Mouse (Mus musculus): ENCODE data around the gene Gpsm2. TPM values are rescaled to one million over a fixed set of nuclear protein-coding genes. Genes with fewer than 3 reads are reported as not detected.

Gpsm2 gene
- polyA plus RNA-seq, 1 experiment from 2014 or later = 36.0 TPM

DNA sequence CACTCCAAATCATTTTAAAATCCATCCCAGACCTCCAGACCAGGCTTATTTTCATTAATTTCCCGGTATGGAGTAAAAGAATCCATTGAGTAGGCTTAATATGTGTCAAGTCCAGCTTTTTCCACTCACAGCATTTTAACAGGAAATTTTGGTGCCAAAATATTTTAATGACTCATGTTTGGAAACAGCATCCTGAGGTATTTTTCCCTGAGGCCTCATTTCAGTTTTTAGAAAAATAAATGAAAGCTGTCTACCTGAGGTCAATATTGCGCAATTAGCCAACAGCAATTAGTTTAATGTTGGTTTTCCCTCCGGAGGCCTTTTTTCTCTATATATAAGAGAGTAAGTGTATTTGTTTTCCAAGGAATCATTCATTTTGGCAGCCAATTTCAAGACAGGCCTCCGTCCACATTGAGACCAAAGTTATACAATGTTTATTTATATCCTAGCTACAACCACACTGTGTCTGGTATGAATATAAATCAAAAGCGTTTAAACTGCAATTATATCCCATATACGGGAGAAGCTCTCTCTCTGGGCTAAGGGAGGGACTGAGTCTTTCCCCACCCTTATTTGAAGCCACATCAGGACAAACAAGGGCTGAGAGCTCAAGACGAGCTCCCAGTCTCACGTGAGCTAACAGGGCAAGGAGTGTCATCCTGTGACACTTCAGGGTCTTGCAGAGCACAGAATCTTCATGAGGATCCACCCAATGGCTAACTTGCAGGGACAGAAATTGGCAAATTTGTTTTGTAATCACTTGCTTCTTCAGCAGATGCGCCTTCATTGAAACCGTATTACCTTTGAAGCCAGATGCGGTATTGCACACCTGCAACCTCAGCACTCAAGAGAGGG lies 37.7 kb upstream of the Gpsm2 start:
- CTCF ChIA-PET = interaction anchor here (1.0 to 1.7 kb wide), 5 partner anchors 10 to 59 kb away, joined by 3 to 9 read pairs (median 4); partner anchors contain the start of gene Gpsm2
- ATAC-seq = peak; percentile 46
- H3K27me3 ChIP-seq = no peaks in the 10 kb centered on the region
- in situ Hi-C loops (cut with MboI; ENCODE audit: low pct_unique_long_range_greater_than_20kb) = no loop called here
- POLR2A ChIA-PET = no interaction called here
- no peak for TF ChIP-seq CTCF (IDR thresholded peaks at IDR 0.05)
- peak; percentile 90 for DNase-seq (ENCODE audit: low read depth, low spot score)

DNA sequence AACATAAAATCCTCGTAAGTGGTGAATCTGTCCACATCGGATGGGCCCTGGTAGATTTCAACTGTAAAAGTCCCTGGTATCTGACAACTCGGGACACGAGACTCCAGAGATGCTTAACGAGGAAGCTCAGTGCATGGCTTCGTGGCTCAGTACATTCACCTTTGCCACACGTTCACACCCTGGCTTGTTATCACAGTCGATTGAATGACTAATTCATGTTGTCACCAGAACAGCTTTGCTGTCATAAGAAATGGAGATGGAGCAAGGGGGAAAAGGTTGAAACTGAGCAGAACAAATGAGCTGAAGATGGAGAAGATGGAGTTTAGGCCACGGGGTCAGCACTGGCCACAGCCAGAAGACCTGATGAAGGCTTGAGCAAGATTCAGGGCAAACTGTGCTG lies 35.5 kb upstream of the Gpsm2 start:
- no peak for DNase-seq (ENCODE audit: low read depth, low spot score)
- ChIA-PET CTCF (no interaction called here), POLR2A (no interaction called here)
- ATAC-seq = no peak
- H3K27me3 ChIP-seq = no peaks in the 10 kb centered on the region
- no peak for TF ChIP-seq CTCF (IDR thresholded peaks at IDR 0.05)
- in situ Hi-C loops (cut with MboI; ENCODE audit: low pct_unique_long_range_greater_than_20kb) = no loop called here

DNA sequence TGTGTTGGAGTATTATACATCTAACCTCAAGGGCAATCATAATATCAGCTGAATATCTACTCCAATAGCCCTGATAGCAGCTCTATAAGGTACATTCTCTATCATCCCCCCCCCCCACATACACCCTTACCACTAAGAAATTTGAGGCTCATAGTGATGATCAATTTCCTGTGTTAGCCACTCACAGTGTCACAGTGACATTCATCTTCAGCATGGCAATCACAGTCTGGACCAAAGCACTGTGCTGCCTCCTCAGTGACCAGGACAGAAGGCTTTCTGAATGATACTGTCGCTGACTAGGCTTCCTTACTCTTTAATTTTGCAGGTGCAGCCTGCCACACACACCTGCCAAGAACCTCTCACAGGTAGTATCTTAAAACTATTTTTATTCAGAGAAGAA lies 34.0 kb upstream of the Gpsm2 start:
- ChIA-PET POLR2A (interaction anchor here (0.9 kb wide), 1 partner anchor 34 kb away, joined by 3 read pairs; the partner anchor contains the start of gene Gpsm2), CTCF (interaction anchor here (1.5 kb wide), 1 partner anchor 15 kb away, joined by 4 read pairs; no protein-coding TSS in a partner anchor)
- in situ Hi-C loops (cut with MboI; ENCODE audit: low pct_unique_long_range_greater_than_20kb) = no loop called here
- H3K27me3 ChIP-seq = peaks cover 6% of the 10 kb centered on the region
- TF ChIP-seq CTCF (IDR thresholded peaks at IDR 0.05) = no peak
- DNase-seq (ENCODE audit: low read depth, low spot score) = no peak
- no peak for ATAC-seq

DNA sequence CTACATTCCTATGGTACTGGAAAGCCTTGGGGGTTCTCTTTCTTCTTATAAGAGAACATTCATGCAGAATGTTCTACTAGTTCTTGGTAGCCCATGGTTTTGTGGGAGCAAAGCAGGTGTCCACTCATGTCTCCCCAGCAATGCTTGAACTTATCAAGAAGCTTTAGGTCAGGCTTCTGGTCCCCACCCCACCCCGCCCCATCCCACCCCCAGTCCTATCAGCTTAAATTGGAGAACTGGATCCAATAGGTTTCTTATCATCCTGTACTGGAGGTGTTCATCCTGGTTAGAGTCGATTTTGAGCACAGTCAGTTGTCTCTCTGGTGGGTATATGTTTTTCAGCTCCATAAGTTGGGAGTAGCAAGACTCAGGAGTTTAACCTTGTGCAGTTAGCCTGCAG lies 33.4 kb upstream of the Gpsm2 start:
- in situ Hi-C loops (cut with MboI; ENCODE audit: low pct_unique_long_range_greater_than_20kb) = no loop called here
- TF ChIP-seq CTCF (IDR thresholded peaks at IDR 0.05) = no peak
- no peak for DNase-seq (ENCODE audit: low read depth, low spot score)
- CTCF ChIA-PET = interaction anchor here (1.5 to 2.1 kb wide), 2 partner anchors 7 to 15 kb away, joined by 4 to 6 read pairs; no protein-coding TSS in a partner anchor
- no peak for ATAC-seq
- POLR2A ChIA-PET = interaction anchor here (0.9 kb wide), 1 partner anchor 33 kb away, joined by 3 read pairs; the partner anchor contains the start of gene Gpsm2
- peaks cover 7% of the 10 kb centered on the region for H3K27me3 ChIP-seq

DNA sequence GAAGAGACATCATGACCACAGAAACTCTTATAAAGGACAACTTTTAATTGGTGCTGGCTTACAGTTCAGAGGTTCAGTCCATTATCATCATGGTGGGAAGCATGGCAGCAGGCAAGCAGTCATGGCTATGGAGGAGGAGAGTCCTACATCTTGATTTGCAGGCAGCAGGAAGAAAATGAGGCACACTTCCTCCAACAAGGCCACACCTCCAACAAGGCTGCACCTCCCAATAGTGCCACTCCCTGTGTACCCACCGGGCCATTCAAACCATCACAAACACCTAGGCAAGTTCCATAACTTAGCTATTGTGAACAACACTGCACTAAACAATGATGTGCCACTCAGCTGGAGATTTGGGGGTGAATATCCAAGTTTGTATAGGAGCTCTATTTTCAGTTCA lies 32.4 kb upstream of the Gpsm2 start:
- peaks cover 7% of the 10 kb centered on the region for H3K27me3 ChIP-seq
- no peak for DNase-seq (ENCODE audit: low read depth, low spot score)
- POLR2A ChIA-PET = no interaction called here
- no peak for TF ChIP-seq CTCF (IDR thresholded peaks at IDR 0.05)
- ATAC-seq = no peak
- in situ Hi-C loops (cut with MboI; ENCODE audit: low pct_unique_long_range_greater_than_20kb) = no loop called here
- CTCF ChIA-PET = interaction anchor here (1.2 to 2.1 kb wide), 3 partner anchors 8 to 20 kb away, joined by 3 to 6 read pairs (median 4); no protein-coding TSS in a partner anchor

DNA sequence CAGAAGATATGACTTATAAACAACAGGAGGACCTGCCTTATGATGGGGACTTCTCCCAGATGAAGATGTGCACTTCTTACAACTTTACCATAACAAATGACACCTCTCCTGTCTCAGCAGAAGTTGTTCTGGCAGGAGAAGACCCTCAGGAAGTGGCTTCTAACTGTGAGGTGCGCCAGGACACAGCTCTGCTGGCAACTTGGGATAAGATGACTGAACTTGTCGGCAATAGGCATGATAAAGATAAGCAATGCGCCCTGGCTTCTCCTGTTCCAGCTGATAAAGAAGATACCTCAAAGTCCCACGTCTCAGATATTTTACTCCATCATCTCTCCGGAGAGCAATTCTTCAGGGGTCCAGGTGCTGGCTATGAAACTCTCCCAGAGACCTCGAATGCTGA lies 29.6 kb upstream of the Gpsm2 start:
- DNase-seq (ENCODE audit: low read depth, low spot score) = no peak
- no peak for TF ChIP-seq CTCF (IDR thresholded peaks at IDR 0.05)
- POLR2A ChIA-PET = no interaction called here
- CTCF ChIA-PET = interaction anchor here (1.0 to 1.8 kb wide), 3 partner anchors 11 to 15 kb away, joined by 5 read pairs; no protein-coding TSS in a partner anchor
- no peak for ATAC-seq
- in situ Hi-C loops (cut with MboI; ENCODE audit: low pct_unique_long_range_greater_than_20kb) = no loop called here
- peaks cover 7% of the 10 kb centered on the region for H3K27me3 ChIP-seq

DNA sequence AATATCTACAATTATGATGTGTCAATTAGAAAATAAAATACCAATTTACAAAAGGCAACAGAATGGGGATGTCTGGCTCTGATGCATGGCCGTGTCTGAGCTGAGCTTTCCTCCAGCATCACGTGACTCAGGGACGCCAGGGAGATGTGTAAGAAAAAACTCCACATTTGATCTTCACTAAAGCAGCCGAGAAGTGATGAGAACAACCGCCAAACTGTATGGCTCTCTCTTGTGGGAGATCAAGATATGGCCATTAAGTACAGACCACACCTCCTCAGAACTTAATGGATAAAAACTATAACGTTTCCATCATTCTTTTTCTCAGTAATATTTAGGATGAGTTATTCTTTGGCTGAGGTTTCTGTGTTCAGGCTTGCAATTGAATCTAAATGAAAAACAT lies 29.0 kb upstream of the Gpsm2 start:
- no peak for DNase-seq (ENCODE audit: low read depth, low spot score)
- in situ Hi-C loops (cut with MboI; ENCODE audit: low pct_unique_long_range_greater_than_20kb) = no loop called here
- CTCF ChIA-PET = interaction anchor here (1.0 to 1.5 kb wide), 2 partner anchors 15 to 18 kb away, joined by 4 to 5 read pairs; no protein-coding TSS in a partner anchor
- peaks cover 7% of the 10 kb centered on the region for H3K27me3 ChIP-seq
- ATAC-seq = no peak
- POLR2A ChIA-PET = no interaction called here
- TF ChIP-seq CTCF (IDR thresholded peaks at IDR 0.05) = no peak

DNA sequence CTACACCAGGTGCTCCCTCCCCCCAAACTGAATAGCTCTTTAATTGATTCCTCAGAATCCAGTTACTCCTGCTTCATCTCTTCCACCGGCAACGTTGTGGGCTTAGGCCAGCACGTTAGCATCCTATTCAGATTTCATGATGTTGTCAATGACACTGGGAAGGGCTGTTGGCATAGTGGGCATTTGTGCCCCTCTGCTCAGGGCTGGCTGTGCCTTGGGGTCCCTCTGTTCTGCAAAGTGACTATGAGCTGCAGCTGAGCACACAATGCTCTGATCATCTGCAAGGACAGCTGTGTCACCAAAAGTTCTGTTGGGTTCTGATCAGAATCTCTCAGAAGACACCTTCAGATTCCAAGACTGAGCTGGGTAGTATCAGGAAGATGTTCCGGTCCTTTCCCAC lies 22.0 kb upstream of the Gpsm2 start:
- in situ Hi-C loops (cut with MboI; ENCODE audit: low pct_unique_long_range_greater_than_20kb) = no loop called here
- no peak for TF ChIP-seq CTCF (IDR thresholded peaks at IDR 0.05)
- CTCF ChIA-PET = interaction anchor here (1.2 to 1.6 kb wide), 2 partner anchors 18 to 21 kb away, joined by 3 to 4 read pairs; no protein-coding TSS in a partner anchor
- POLR2A ChIA-PET = no interaction called here
- no peaks in the 10 kb centered on the region for H3K27me3 ChIP-seq
- DNase-seq (ENCODE audit: low read depth, low spot score) (no peak), ATAC-seq (no peak)

DNA sequence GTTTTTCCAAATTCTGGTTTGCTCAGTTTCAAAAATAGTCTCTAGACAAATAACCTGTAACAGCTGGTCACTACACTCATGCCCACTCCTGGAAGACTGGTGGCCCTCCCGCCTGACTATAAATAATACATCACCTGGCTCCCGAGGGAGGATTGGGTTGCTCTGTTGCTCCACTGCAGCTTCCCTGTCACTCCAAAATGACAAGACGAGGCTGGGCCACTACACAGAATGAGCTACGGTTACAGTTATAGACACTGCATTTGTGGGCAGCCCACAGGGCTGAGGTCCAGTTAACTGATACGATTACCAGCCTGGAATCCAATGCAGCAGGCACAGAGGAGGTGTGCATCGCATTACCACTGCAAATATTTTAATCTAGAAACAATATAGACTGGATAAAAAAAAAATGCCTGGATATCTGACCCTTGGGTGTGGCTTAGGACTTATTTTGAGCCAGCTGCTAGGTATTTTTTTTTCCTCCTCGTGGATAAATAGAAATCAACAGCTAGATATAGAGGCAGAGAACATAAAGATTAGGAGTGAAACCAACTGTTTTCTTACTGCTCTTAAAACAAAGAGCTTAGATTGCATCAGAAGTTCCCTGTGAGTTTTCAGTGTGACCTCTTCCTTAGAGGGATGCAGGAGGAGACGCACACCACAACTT lies 17.1 kb upstream of the Gpsm2 start, which contains the start of gene Aknad1:
Aknad1 (plus strand) TSS at position 614 of the 664 bp plus-strand sequence.
- ChIA-PET CTCF (interaction anchor here (1.8 to 2.5 kb wide), 3 partner anchors 11 to 24 kb away, joined by 4 to 9 read pairs (median 8); partner anchors contain the start of gene Gpsm2), POLR2A (interaction anchor here (0.9 kb wide), 1 partner anchor 12 kb away, joined by 4 read pairs; no protein-coding TSS in a partner anchor)
- ATAC-seq (no peak), DNase-seq (ENCODE audit: low read depth, low spot score) (no peak)
- TF ChIP-seq CTCF (IDR thresholded peaks at IDR 0.05) = no peak
- no peaks in the 10 kb centered on the region for H3K27me3 ChIP-seq
- in situ Hi-C loops (cut with MboI; ENCODE audit: low pct_unique_long_range_greater_than_20kb) = no loop called here

DNA sequence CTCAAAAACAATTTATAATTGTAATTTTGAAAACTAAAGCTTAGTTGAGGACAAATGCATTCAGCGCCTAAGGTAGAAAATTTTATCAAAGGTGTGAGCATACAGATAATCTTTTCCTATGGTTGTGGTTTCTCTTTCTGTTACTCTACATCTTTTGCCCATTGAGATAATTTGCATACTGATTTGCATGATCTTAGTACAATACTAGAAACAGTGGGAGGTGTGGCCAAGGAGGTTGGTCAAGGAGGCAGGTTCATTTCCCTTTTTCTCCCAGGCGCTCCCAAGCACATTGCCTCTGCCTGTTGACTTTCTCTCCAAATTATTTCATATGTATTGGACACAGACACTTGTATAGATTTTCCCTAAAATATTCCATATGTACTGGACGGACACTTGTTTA lies 15.7 kb upstream of the Gpsm2 start:
- DNase-seq (ENCODE audit: low read depth, low spot score) (no peak), ATAC-seq (no peak)
- ChIA-PET POLR2A (no interaction called here), CTCF (interaction anchor here (2.5 kb wide), 1 partner anchor 10 kb away, joined by 9 read pairs; no protein-coding TSS in a partner anchor)
- H3K27me3 ChIP-seq = no peaks in the 10 kb centered on the region
- TF ChIP-seq CTCF (IDR thresholded peaks at IDR 0.05) = no peak
- in situ Hi-C loops (cut with MboI; ENCODE audit: low pct_unique_long_range_greater_than_20kb) = no loop called here
